Mouse (Mus musculus) cerebellum, adult 2 months (tissue): ENCODE results near the gene Myrip. TPM values are rescaled to one million over a fixed set of nuclear protein-coding genes. Genes with fewer than 3 reads are reported as not detected.

Experiments used
- DNase-seq, 2 experiments: peaks; one replicate each; pipeline ENCODE4 v3.0.0; 2021
- H3K27ac ChIP-seq: fragments of 200-500 bp; 2 replicates; pipeline ENCODE4 v1.5.1; 2012; ENCODE audit warnings: low read length, control low read depth, inconsistent platforms; ENCODE audit not compliant: insufficient read depth
- H3K27me3 ChIP-seq: fragments of 200-500 bp; 2 replicates; pipeline ENCODE4 v1.6.1; 2012; ENCODE audit warnings: inconsistent platforms, mild to moderate bottlenecking, low read length, moderate library complexity; ENCODE audit not compliant: control insufficient read depth, insufficient read depth
- H3K4me1 ChIP-seq: fragments of 200-500 bp; 2 replicates; pipeline ENCODE4 v1.6.1; 2011; ENCODE audit warnings: low read length; ENCODE audit not compliant: control insufficient read depth, insufficient read depth
- H3K4me3 ChIP-seq: fragments of 200-500 bp; replicated peaks from 2 replicates; pipeline ENCODE3; 2011; ENCODE audit warnings: mild to moderate bottlenecking, low read depth, low read length, control low read depth; ENCODE audit not compliant: insufficient read depth
- CTCF ChIP-seq: fragments of 200-500 bp; IDR thresholded peaks from 2 replicates; pipeline ENCODE4 v1.5.1; 2011; ENCODE audit warnings: low read depth, mild to moderate bottlenecking, control low read depth, low read length, moderate library complexity, borderline replicate concordance; ENCODE audit not compliant: insufficient read depth
- POLR2A ChIP-seq: fragments of 200-500 bp; IDR thresholded peaks from 2 replicates; pipeline ENCODE4 v1.6.1; 2011; ENCODE audit warnings: low read length, control low read depth, borderline replicate concordance; ENCODE audit not compliant: insufficient read depth
- WGBS: fragments of 180-500 bp; shearing (Covaris S2); methylation state at CpG from one replicate; pipeline ENCODE4 v1.1.7; 2018; 5-methylcytosine and 5-hydroxymethylcytosine counted together
- polyA plus RNA-seq: library from polyadenylated mRNA; depleted of rRNA; stranded (reverse); fragments of >200 nt; gene quantifications from 2 replicates; pipeline ENCODE4 v1.2.3, GENCODE M21; 2012; rRNA removed

The Myrip gene
- polyA plus RNA-seq, 1 experiment, result 18.2 TPM

DNA sequence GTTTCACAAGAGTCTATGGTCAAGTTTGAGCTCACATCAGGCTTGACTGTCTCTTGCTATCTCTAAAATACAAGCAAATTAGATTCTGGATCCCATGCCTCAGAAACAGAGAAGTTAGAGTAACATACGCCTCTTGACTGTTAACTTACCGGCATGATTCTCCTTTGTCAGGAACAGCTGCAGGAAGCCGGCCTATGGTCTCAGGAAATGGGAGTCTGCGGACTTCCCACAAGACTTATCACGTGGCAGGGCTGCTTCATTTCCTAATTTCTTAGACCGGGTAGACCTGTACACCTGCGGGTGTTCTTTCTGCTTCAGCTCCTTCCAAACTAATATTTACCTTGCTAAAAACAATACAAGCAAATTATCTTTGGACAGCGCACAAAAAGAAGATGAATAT lies 215.4 kb downstream of the Myrip start:
- DNase-seq, result no peak
- 85% methylated on average over 8 of the region's 8 CpGs for WGBS
- H3K27me3 ChIP-seq, result no peaks in the 10 kb centered on the region
- no peak overlapping the region for H3K4me3 ChIP-seq
- H3K4me1 ChIP-seq, result no peaks in the 10 kb centered on the region
- no peak for TF ChIP-seq CTCF
- TF ChIP-seq POLR2A, result no peak
- no peak overlapping the region for H3K27ac ChIP-seq

DNA sequence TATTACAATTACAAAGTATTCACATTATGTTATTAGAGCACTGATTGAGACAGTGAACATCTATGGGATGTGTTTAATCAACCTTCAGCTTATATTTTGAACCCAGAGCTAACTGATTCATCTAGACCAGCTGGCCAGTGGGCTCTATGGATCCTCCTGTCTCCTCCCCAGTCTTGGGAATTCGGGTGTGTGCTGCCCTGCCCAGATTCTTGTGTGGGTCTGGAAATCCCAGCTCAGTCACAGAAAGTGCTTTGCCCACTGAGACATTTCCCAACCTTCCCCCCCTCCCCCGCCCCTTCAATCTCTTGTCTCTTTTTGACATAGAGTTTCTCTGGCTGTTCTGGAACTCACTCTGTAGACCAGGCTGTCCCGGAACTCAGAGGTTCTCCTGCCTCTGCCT lies 217.6 kb downstream of the Myrip start:
- DNase-seq, result no peak
- TF ChIP-seq CTCF, result no peak
- no peak for TF ChIP-seq POLR2A
- 77% methylated on average over 3 of the region's 3 CpGs for WGBS
- Histone ChIP-seq H3K4me1 (no peaks in the 10 kb centered on the region), H3K4me3 (no peak overlapping the region), H3K27me3 (no peaks in the 10 kb centered on the region), H3K27ac (no peak overlapping the region)

- WGBS, result 10% methylated on average over 19 of the region's 19 CpGs
- Histone ChIP-seq H3K27ac (no peak overlapping the region), H3K27me3 (no peaks in the 10 kb centered on the region), H3K4me1 (no peaks in the 10 kb centered on the region), H3K4me3 (no peak overlapping the region)
- no peak for DNase-seq
- no peak for TF ChIP-seq POLR2A
- TF ChIP-seq CTCF, result no peak
Measured at GRCm38 (mm10) chr9:120519469-120520125, 218.3 kb downstream of the Myrip start.

DNA sequence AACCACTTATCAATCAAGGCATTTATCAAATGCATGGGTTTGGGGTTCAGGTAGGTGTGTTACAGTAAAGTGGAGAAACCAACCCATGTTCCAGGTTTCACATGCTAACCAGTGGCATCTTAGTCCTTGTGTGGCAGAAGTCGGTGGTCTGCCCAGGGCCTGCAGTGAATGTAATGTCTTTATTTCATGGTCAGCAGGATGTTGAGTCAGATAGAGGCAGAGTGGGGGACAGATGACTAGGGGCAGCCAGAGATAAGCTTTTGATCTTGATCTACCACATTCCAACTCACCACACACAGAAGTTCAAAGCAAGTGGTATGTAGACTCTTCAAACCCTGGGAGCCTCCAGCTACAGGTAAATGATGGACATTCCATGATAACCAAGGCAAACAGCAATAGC lies 219.8 kb downstream of the Myrip start:
- Histone ChIP-seq H3K4me3 (no peak overlapping the region), H3K27ac (no peak overlapping the region), H3K4me1 (no peaks in the 10 kb centered on the region), H3K27me3 (no peaks in the 10 kb centered on the region)
- WGBS, result 73% methylated on average over 1 of the region's 1 CpGs
- no peak for DNase-seq
- TF ChIP-seq CTCF (no peak), POLR2A (no peak)

Other genes with a start within 250 kb of the Myrip start
- 8.6 and 9.0 TPM in 2 replicates for gene Cx3cr1, start 231.6 kb upstream of the Myrip start, polyA plus RNA-seq
- gene Ccr8, start 209.4 kb upstream of the Myrip start, polyA plus RNA-seq, result not detected in 2 replicates
- 30.3 and 30.5 TPM in 2 replicates for gene Slc25a38, start 191.1 kb upstream of the Myrip start, polyA plus RNA-seq
- 691 and 736 TPM in 2 replicates for gene Rpsa, start 173.8 kb upstream of the Myrip start, polyA plus RNA-seq
- 1,427 and 1,761 TPM in 2 replicates for gene Mobp, start 151.8 kb upstream of the Myrip start, polyA plus RNA-seq
- gene Eif1b, start 190.7 kb downstream of the Myrip start, polyA plus RNA-seq, result 156 and 167 TPM in 2 replicates
- gene Entpd3, start 238.3 kb downstream of the Myrip start, polyA plus RNA-seq, result 10.9 and 13.9 TPM in 2 replicates